Mouse (Mus musculus): ENCODE data around the gene Ddit4l.

DNA sequence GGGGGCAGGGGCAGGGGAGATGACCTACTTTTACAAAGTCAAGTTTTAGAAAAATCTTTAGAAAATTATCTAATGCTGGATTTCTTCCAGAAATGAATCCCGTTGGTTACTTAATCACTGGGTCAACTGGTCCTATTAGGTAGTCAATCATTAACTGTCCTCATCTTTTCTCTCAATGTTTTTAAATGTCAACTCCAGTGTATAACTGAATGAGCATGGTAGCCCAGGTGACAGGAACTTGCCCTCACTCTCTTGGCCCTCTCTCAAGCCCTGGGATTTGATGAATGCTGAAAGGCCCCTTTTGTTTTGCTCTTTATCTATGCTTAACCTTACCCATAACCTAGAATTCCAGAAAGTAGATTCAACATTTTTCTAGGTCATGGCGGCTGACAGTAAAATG, 9.4 kb upstream of the Ddit4l start:
- TF ChIP-seq CTCF (IDR thresholded peaks at IDR 0.05; ENCODE audit: low read depth, low read length): no peak
- no peak for TF ChIP-seq POLR2A (IDR thresholded peaks at IDR 0.05; ENCODE audit: extremely low read depth, insufficient read depth, low read length)
